Mouse (Mus musculus) liver, adult 2 months (tissue): ENCODE measurements around the gene Btf3. TPM values are rescaled to one million over a fixed set of nuclear protein-coding genes. Genes with fewer than 3 reads are reported as not detected.
A peak's percentile ranks its signal among the peaks of the same experiment; 100 is the strongest.

Experiments used
- DNase-seq: peaks from one replicate; pipeline ENCODE4 v3.0.0-alpha.2; 2011; ENCODE audit warnings: low read depth, low spot score; ENCODE audit errors: extremely low read depth
- H3K27ac ChIP-seq: fragments of 200-500 bp; replicated peaks from 2 replicates; pipeline ENCODE4 v1.5.1; 2012; ENCODE audit warnings: low read depth, mild to moderate bottlenecking, control low read depth, inconsistent platforms, low read length; ENCODE audit not compliant: insufficient read depth
- H3K27me3 ChIP-seq: fragments of 200-500 bp; 2 replicates; pipeline ENCODE4 v1.6.1; 2012; ENCODE audit warnings: mild to moderate bottlenecking, moderate library complexity, low read length, inconsistent platforms; ENCODE audit not compliant: control insufficient read depth, insufficient read depth
- H3K36me3 ChIP-seq: fragments of 200-500 bp; 2 replicates; pipeline ENCODE4 v1.6.1; 2012; ENCODE audit warnings: low read length, inconsistent platforms; ENCODE audit not compliant: control insufficient read depth, insufficient read depth
- H3K4me1 ChIP-seq: fragments of 200-500 bp; 2 replicates; pipeline ENCODE4 v1.6.1; 2011; ENCODE audit warnings: low read length; ENCODE audit not compliant: control insufficient read depth, insufficient read depth
- H3K4me3 ChIP-seq: fragments of 200-500 bp; 2 replicates; pipeline ENCODE4 v1.5.1; 2011; ENCODE audit warnings: low read depth, mild to moderate bottlenecking, control low read depth, low read length, moderate library complexity; ENCODE audit not compliant: insufficient read depth
- H3K79me2 ChIP-seq: fragments of 200-500 bp; 2 replicates; pipeline ENCODE4 v1.6.1; 2012; ENCODE audit warnings: inconsistent platforms, mild to moderate bottlenecking, low read length, moderate library complexity; ENCODE audit not compliant: control insufficient read depth, insufficient read depth
- H3K9ac ChIP-seq: fragments of 200-500 bp; 2 replicates; pipeline ENCODE4 v1.6.1; 2012; ENCODE audit warnings: low read depth, mild to moderate bottlenecking, control low read depth, inconsistent platforms, low read length
- CTCF ChIP-seq: fragments of 200-500 bp; IDR thresholded peaks from 2 replicates; pipeline ENCODE4 v1.5.1; 2011; ENCODE audit warnings: low read depth, low read length, control low read depth
- POLR2A ChIP-seq: fragments of 200-500 bp; IDR thresholded peaks from 2 replicates; pipeline ENCODE4 v1.6.1; 2011; ENCODE audit warnings: low read length, control low read depth; ENCODE audit not compliant: insufficient read depth; ENCODE audit errors: extremely low read depth
- WGBS: fragments of 180-500 bp; shearing (Covaris S2); methylation state at CpG from one replicate; pipeline ENCODE4 v1.1.7; 2018; 5-methylcytosine and 5-hydroxymethylcytosine counted together
- polyA plus RNA-seq: library from polyadenylated mRNA; depleted of rRNA; stranded (reverse); fragments of >200 nt; gene quantifications from 2 replicates; pipeline ENCODE4 v1.2.3, GENCODE M21; 2012; rRNA removed
- total RNA-seq: library from RNA; depleted of rRNA; stranded (reverse); fragments of >200 nt; gene quantifications from 2 replicates; pipeline ENCODE4 v1.2.3, GENCODE M21; 2014; rRNA removed

Btf3 gene
- total and polyA plus RNA-seq, 2 experiments, result 67.6 to 247 TPM

- TF ChIP-seq CTCF (no peak), POLR2A (no peak)
- DNase-seq, result no peak
- Histone ChIP-seq H3K27me3 (no peaks in the 10 kb centered on the region), H3K27ac (no peak overlapping the region), H3K36me3 (peaks cover 25% of the 10 kb centered on the region), H3K9ac (no peak overlapping the region), H3K4me1 (peaks cover 13% of the 10 kb centered on the region), H3K79me2 (peaks cover 6% of the 10 kb centered on the region), H3K4me3 (peak overlapping the region; percentile 14; the same call in 1 of the 2 replicates)
- 46% methylated on average over 5 of the region's 5 CpGs for WGBS
These were observed 52.7 kb downstream of the Btf3 start for GRCm38 (mm10) chr13:98264111-98264510.

GRCm38 (mm10) chr13:98263458-98263987 is 53.3 kb downstream of the Btf3 start:
- under 1% methylated on average over 16 of the region's 16 CpGs for WGBS
- Histone ChIP-seq H3K4me1 (peaks cover 13% of the 10 kb centered on the region), H3K27me3 (no peaks in the 10 kb centered on the region), H3K79me2 (peaks cover 6% of the 10 kb centered on the region), H3K4me3 (peak overlapping the region; percentile 97), H3K27ac (peak overlapping the region; percentile 82), H3K9ac (peak overlapping the region; percentile 88), H3K36me3 (peaks cover 26% of the 10 kb centered on the region)
- TF ChIP-seq CTCF (no peak), POLR2A (no peak)
- DNase-seq, result no peak

DNA sequence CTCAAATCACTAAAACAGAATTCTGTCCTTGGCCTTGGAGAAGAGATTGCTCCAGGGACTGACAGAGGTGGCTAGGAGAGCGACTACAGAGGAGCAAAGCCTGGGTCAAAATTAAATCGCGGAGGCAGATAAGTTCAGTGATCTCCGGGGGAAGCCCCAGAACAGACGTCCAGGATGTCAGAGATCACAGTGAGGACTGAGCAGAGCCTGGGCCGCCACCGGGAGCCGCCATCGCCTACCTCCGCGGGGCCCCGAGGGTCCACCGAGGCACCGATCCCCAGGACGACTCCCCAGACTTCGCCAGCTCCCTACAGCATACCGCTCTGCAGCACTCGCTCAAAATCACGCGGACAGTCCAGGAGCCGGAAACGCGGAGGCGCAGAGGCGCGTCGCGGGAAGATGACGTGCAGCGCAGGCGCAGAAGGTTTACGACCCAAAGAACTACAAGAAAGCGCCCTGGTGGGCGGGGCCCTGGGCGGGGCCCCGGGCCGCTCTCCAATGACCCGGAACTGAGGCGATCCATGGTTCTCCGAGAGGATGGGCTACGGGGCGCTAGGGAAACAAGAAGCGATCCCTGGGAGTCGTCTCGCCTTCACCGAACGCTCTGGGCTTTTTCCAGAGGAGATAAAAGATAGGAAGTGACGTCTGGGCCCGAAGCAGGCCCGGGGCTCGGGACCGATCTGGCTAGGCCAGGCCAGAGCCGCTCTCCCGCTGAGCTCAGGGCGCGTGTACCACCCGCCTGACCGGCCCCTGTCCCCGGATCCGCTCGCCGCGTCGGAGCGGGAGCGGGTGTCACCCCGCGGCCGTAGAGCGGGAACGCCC is 54.0 kb downstream of the Btf3 start, which contains the start of the genes Utp15 and Ankra2:
TSS of gene Utp15 (minus strand) at position 406 of the 822 bp plus-strand sequence.
TSS of gene Ankra2 (plus strand) at position 439 of the 822 bp plus-strand sequence.
- TF ChIP-seq POLR2A, result peak; percentile 48; the same call in 1 of the 2 replicates
- no peak for TF ChIP-seq CTCF
- H3K4me1 ChIP-seq, result peaks cover 13% of the 10 kb centered on the region
- peaks cover 23% of the 10 kb centered on the region for H3K36me3 ChIP-seq
- H3K27me3 ChIP-seq, result no peaks in the 10 kb centered on the region
- peak within 1 kb of the TSS; percentile 82 for H3K27ac ChIP-seq
- peaks cover 6% of the 10 kb centered on the region for H3K79me2 ChIP-seq
- peak within 1 kb of the TSS; percentile 97 for H3K4me3 ChIP-seq
- under 1% methylated on average over 71 of the region's 71 CpGs for WGBS
- H3K9ac ChIP-seq, result peak within 1 kb of the TSS; percentile 93
- DNase-seq, result peak; percentile 90

Other genes starting within 250 kb of the Btf3 start
- 0.07 and 0.37 TPM in 2 replicates for gene Arhgef28, start 110.6 kb downstream of the Btf3 start, total RNA-seq
- gene Arhgef28, start 110.6 kb downstream of the Btf3 start, polyA plus RNA-seq, result 0.20 TPM in 1 of 2 replicates, not detected in the other
- 6.4 and 7.7 TPM in 2 replicates for gene Utp15, start 54.0 kb downstream of the Btf3 start, total RNA-seq
- 2.4 and 2.5 TPM in 2 replicates for gene Utp15, start 54.0 kb downstream of the Btf3 start, polyA plus RNA-seq
- gene Ankra2, start 53.9 kb downstream of the Btf3 start, total RNA-seq, result 11.1 and 12.8 TPM in 2 replicates
- gene Ankra2, start 53.9 kb downstream of the Btf3 start, polyA plus RNA-seq, result 6.1 and 6.4 TPM in 2 replicates
- not detected in 2 replicates for gene Gm21976, start 37.1 kb downstream of the Btf3 start, total RNA-seq
- not detected in 2 replicates for gene Gm21976, start 37.1 kb downstream of the Btf3 start, polyA plus RNA-seq
- not detected in 2 replicates for gene Foxd1, start 37.2 kb upstream of the Btf3 start, total RNA-seq
- not detected in 2 replicates for gene Foxd1, start 37.2 kb upstream of the Btf3 start, polyA plus RNA-seq
- 0.37 and 0.81 TPM in 2 replicates for gene Gm10320, start 175.0 kb upstream of the Btf3 start, total RNA-seq
- gene Gm10320, start 175.0 kb upstream of the Btf3 start, polyA plus RNA-seq, result 0.70 and 0.75 TPM in 2 replicates